Mouse (Mus musculus): ENCODE results near the gene Farp1. TPM values are rescaled to one million over a fixed set of nuclear protein-coding genes. Genes with fewer than 3 reads are reported as not detected.

Gene Farp1
- polyA plus RNA-seq, 1 experiment from 2014 or later, result 32.4 TPM

Other genes with a start within 250 kb of the Farp1 start
- 98.8 and 103 TPM in 2 replicates for gene Ipo5, start 124.0 kb upstream of the Farp1 start, polyA plus RNA-seq (2016; fragmentation: Nextera tagmentation; extraction: Ambion mirVana)

Measured in heart, embryonic 12.5 days (tissue).